12 mouse cellular contexts compared by ENCODE assay signal in the genomic region with DNA sequence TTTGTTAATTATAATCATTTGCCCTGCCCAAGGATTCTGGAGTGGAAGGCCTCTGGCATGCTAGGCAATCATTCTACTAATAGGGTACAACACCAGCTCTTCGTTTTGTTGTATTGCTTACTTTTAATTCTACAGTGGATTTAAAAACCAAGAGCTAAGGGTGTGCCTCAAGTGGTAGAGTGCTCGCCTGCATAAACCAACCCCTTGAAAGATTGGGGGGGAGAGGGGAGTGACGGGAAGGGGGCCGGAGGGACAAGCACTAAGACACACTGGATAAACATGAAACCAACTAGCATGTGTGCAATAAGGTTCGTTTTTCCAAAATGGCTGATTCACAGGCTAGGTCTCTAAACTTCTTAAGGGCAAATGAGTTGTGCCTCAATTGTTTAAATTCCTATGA. TPM values are rescaled to one million over a fixed set of nuclear protein-coding genes. Genes with fewer than 3 reads are reported as not detected.
A peak's percentile ranks its signal among the peaks of the same experiment; 100 is the strongest.
DNase-seq lines count a peak whose midpoint lies in the region; ATAC-seq and TF ChIP-seq lines count a peak whose summit lies in the region.
"Had no signal": no experiment of that assay in that cellular context is flagged by ENCODE, and none has a peak within 500 bp of the region (broad histone marks: within the 10 kb centered on the region; RNA-seq: fewer than 3 reads in every experiment).

No protein-coding gene starts in this region.

- no peak for TF ChIP-seq POLR2A in lung, adult 2 months (IDR thresholded peaks at IDR 0.05; ENCODE audit: borderline replicate concordance, extremely low read depth, low read depth, low read length)

- DNase-seq in heart, adult 11 months, result peak; percentile 73
- DNase-seq in heart, postnatal 14 days, result no peak
- DNase-seq in lung, adult 2 months, result no peak
- DNase-seq in limb, embryonic 11.5 days (ENCODE audit: low spot score), result no peak
- DNase-seq in ovary, postnatal 10 days (ENCODE audit: low spot score), result no peak
- DNase-seq in cerebellum, adult 9-11 months, result no peak
- DNase-seq: adrenal gland, postnatal 36 days; kidney, postnatal 14 days; retina, postnatal 1 day; thymus, adult 18-20 months had no signal

- H3K27me3 ChIP-seq in lung, embryonic 16.5 days (ENCODE audit: control insufficient read depth, insufficient read depth, low read depth, low read length), result no peaks in the 10 kb centered on the region
- H3K27me3 ChIP-seq in limb, embryonic 11.5 days (ENCODE audit: control insufficient read depth, insufficient read depth, low read length), result no peaks in the 10 kb centered on the region
- H3K27me3 ChIP-seq in neural tube, embryonic 15.5 days (replicated peaks), result no peaks in the 10 kb centered on the region

- intact Hi-C loops in heart, postnatal 14 days (cut with DNase I), result loop anchor here (5.0 kb wide), 1 partner anchor 139 kb away; the partner anchor contains the start of gene Malsu1

- no peak for ATAC-seq in lung, embryonic 16.5 days (ENCODE audit: low read depth)
- no peak for ATAC-seq in limb, embryonic 11.5 days (ENCODE audit: insufficient number of reproducible peaks, low FRiP score, low TSS enrichment, low read depth)
- ATAC-seq in neural tube, embryonic 15.5 days (ENCODE audit: low FRiP score), result no peak

- H3K4me1 ChIP-seq in lung, embryonic 16.5 days (replicated peaks; ENCODE audit: control insufficient read depth, insufficient read depth, low read length), result peaks cover 41% of the 10 kb centered on the region
- peaks cover 9% of the 10 kb centered on the region for H3K4me1 ChIP-seq in lung, adult 2 months (ENCODE audit: control insufficient read depth, insufficient read depth, low read length)
- peaks cover 20% of the 10 kb centered on the region; the same call in 1 of the 2 replicates for H3K4me1 ChIP-seq in limb, embryonic 11.5 days (ENCODE audit: control insufficient read depth, insufficient read depth, low read length)
- H3K4me1 ChIP-seq in neural tube, embryonic 15.5 days, result peaks cover 55% of the 10 kb centered on the region

- no peak overlapping the region for H3K9ac ChIP-seq in lung, embryonic 16.5 days (ENCODE audit: low read length)
- no peak overlapping the region for H3K9ac ChIP-seq in limb, embryonic 11.5 days (ENCODE audit: low read length)
- H3K9ac ChIP-seq in neural tube, embryonic 15.5 days (replicated peaks), result no peak overlapping the region

- H3K9me3 ChIP-seq in lung, embryonic 16.5 days (ENCODE audit: control insufficient read depth, low read length), result no peaks in the 10 kb centered on the region
- H3K9me3 ChIP-seq in limb, embryonic 11.5 days (ENCODE audit: control insufficient read depth, low read length), result no peaks in the 10 kb centered on the region
- no peaks in the 10 kb centered on the region for H3K9me3 ChIP-seq in neural tube, embryonic 15.5 days (replicated peaks)

- TF ChIP-seq CTCF in lung, adult 2 months (IDR thresholded peaks at IDR 0.05; ENCODE audit: insufficient read depth, low read length), result no peak

- 28% methylated on average over 5 of the region's 5 CpGs for WGBS in lung, embryonic 16.5 days
- WGBS in lung, adult 2 months, result 67% methylated on average over 5 of the region's 5 CpGs
- 19% methylated on average over 5 of the region's 5 CpGs for WGBS in limb, embryonic 11.5 days
- 34% methylated on average over 5 of the region's 5 CpGs for WGBS in neural tube, embryonic 15.5 days

- no peaks in the 10 kb centered on the region for H3K36me3 ChIP-seq in lung, embryonic 16.5 days (ENCODE audit: control insufficient read depth, insufficient read depth, low read length)
- H3K36me3 ChIP-seq in limb, embryonic 11.5 days (ENCODE audit: control insufficient read depth, insufficient read depth, low read length), result 0 out of 2 replicates have a peak, but pooled peaks cover 2% of the 10 kb centered on the region
- no peaks in the 10 kb centered on the region for H3K36me3 ChIP-seq in neural tube, embryonic 15.5 days

- 0 out of 2 replicates have a peak overlapping the region, but pooled peaks have one; percentile 1 for H3K4me3 ChIP-seq in lung, embryonic 16.5 days (ENCODE audit: low read length)
- H3K4me3 ChIP-seq in lung, adult 2 months (replicated peaks; ENCODE audit: extremely low read depth, low read depth, low read length), result no peak overlapping the region
- H3K4me3 ChIP-seq in limb, embryonic 11.5 days (ENCODE audit: low read depth, low read length), result no peak overlapping the region
- H3K4me3 ChIP-seq in neural tube, embryonic 15.5 days (replicated peaks), result no peak overlapping the region

- H3K27ac ChIP-seq in lung, embryonic 16.5 days (ENCODE audit: low read length), result peak overlapping the region; percentile 44; the same call in 1 of the 2 replicates
- H3K27ac ChIP-seq in limb, embryonic 11.5 days (replicated peaks; ENCODE audit: low read depth, low read length), result no peak overlapping the region
- H3K27ac ChIP-seq in neural tube, embryonic 15.5 days (replicated peaks), result no peak overlapping the region

- no peak overlapping the region; the same call in 1 of the 2 replicates for H3K4me2 ChIP-seq in lung, embryonic 16.5 days (ENCODE audit: low read depth, low read length)
- peak overlapping the region; percentile 26; the same call in 1 of the 2 replicates for H3K4me2 ChIP-seq in limb, embryonic 11.5 days (ENCODE audit: low read depth, severe bottlenecking)
- peak overlapping the region; percentile 30; the same call in 1 of the 2 replicates for H3K4me2 ChIP-seq in neural tube, embryonic 15.5 days

RNA-seq across cellular contexts. Expression of gene Igf2bp3, which starts 3.2 kb away (rescaled TPM):
- 1 to 10 TPM in 1 of 2 experiments, under 1 TPM in 1; 0.93 to 1.6 TPM for total RNA-seq in heart, postnatal 14 days (2021)
- 37.5 and 41.0 TPM in 2 replicates for polyA plus RNA-seq in lung, embryonic 16.5 days (2015; fragmentation: Nextera tagmentation; extraction: Ambion mirVana)
- polyA plus RNA-seq in lung, adult 2 months (2012; rRNA removed), result 0.03 and 0.07 TPM in 2 replicates
- polyA plus RNA-seq in limb, embryonic 11.5 days (2014; fragmentation: Nextera tagmentation; extraction: Ambion mirVana), result 140 and 155 TPM in 2 replicates
- 18.8 and 29.9 TPM in 2 replicates for polyA plus RNA-seq in neural tube, embryonic 15.5 days (2015; fragmentation: Nextera tagmentation; extraction: Ambion mirVana)

RNA-seq across cellular contexts. Expression of gene Tra2a, which starts 52.2 kb away (rescaled TPM):
- total RNA-seq in heart, postnatal 14 days (2021), result 10 to 100 TPM; 30.9 to 42.3 TPM
- polyA plus RNA-seq in lung, embryonic 16.5 days (2015; fragmentation: Nextera tagmentation; extraction: Ambion mirVana), result 111 TPM in 2 replicates
- 30.8 and 41.0 TPM in 2 replicates for polyA plus RNA-seq in lung, adult 2 months (2012; rRNA removed)
- polyA plus RNA-seq in limb, embryonic 11.5 days (2014; fragmentation: Nextera tagmentation; extraction: Ambion mirVana), result 64.2 and 75.1 TPM in 2 replicates
- 102 and 109 TPM in 2 replicates for polyA plus RNA-seq in neural tube, embryonic 15.5 days (2015; fragmentation: Nextera tagmentation; extraction: Ambion mirVana)

Comparison
In these comparisons a context has a peak if more than half of its experiments do, and no peak if none do; other contexts are left out.
1. RNA of gene Igf2bp3, which starts 3.2 kb away (polyA plus RNA-seq): 140 to 155 TPM in limb, embryonic 11.5 days, 37.5 to 41.0 TPM in lung, embryonic 16.5 days and 18.8 to 29.9 TPM in neural tube, embryonic 15.5 days; 0.03 to 0.07 TPM in lung, adult 2 months; every median in the first group is over 10 times any median in the second.